Mouse (Mus musculus) spleen, adult 12 weeks (tissue): ENCODE data around the gene Kirrel3.

Source experiments
- DNase-seq: peaks from one replicate; pipeline ENCODE4 v3.0.0; 2022; ENCODE audit warnings: low spot score

Kirrel3 gene

GRCm38 (mm10) chr9:34825402-34826008 is 339.8 kb downstream of the Kirrel3 start:
- no peak for DNase-seq

DNA sequence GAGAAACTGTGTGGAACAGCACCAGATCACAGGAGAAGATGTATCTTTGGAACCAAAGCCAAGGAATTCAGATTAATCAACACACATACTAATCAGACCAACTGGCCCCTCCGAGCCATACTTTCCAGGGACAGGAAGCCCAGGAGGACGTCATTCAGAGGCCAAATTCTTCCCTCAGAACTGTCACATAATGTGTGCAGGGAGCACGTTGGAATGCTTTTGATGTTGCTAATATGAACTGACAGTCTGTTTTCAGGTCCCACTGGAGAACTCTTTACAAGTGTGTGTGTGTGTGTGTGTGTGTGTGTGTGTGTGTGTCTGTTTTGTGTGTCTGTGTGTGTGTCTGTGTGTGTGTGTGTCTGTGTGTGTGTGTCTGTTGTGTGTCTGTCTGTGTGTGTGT is 345.0 kb downstream of the Kirrel3 start:
- no peak for DNase-seq

DNA sequence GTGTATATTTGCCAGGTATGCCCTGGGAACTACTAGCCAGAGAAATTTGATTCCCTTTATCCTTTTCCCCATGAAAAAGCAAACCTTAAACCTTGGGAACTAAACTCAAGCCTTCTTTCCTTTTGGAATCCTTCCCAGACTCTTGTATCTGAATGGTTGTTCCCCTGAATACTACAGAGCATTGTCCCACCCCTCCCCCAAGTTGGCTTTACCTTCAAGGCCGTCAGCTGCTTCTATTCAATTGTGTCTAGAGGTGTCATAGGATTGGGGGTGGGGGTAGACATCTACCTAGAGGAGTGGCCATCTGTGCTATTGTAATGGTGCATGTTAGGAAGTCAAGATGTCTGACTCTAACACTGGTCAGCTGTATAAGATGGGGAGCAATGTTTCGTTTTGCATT is 351.1 kb downstream of the Kirrel3 start:
- DNase-seq: no peak

- no peak for DNase-seq
These were observed 352.2 kb downstream of the Kirrel3 start for GRCm38 (mm10) chr9:34837700-34838462.

GRCm38 (mm10) chr9:34843275-34843965 is 357.7 kb downstream of the Kirrel3 start:
- no peak for DNase-seq

DNA sequence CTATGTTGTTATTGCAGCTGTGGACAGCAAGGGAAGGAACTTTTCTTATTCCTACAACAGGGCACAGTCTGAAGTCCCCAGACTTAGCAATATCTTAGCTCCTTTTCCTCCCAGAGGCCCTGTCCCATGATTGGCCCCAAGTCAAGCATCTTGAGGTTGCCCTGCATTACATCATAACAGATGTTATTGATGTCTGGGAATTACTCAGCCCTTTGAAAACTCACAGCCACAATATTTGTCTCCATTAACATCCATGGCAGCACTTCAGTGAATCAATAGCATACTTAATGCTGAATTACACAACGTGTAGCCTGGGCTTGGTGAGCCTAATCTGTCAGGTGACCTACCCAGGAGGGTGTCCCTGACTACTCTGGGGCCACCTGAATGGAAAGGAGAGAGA is 360.7 kb downstream of the Kirrel3 start:
- DNase-seq: no peak

DNA sequence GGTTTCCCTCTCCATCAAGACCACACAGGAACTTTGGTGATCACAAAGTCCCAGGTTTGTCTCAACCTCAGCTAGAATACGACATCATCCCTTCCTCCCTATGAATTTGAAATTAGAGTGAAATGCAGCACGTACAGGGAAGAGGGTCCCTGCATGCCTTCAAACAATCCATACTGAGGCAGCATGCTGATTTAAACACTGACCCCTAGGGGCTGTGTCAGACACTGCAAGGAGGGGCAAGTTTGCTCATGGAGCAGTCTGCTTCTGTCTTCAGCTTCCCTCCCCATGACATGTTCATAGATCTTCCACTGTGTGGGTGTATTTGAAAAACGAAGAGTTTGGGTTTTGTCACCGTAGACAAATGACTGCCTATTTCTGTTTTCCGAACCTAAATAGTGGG is 362.0 kb downstream of the Kirrel3 start:
- DNase-seq: no peak

DNA sequence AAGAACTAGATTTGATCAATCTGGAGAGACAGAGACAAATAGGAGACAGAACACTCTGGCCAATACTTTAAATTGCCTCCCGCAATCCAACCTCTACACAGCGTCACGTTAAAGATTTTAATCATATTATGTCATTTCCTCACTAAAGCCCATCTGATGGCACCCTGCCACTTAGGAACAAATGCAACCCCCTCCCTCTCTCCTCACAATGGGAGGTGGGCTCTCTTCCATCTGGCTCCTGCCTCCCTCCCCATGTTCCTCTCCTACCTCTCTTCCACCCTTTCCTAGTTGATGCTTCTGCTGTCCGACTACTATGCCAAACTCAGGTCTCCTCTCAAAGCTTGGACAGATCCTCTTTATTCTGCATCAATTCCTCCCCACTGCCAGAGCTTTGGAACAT is 365.4 kb downstream of the Kirrel3 start:
- no peak for DNase-seq

DNA sequence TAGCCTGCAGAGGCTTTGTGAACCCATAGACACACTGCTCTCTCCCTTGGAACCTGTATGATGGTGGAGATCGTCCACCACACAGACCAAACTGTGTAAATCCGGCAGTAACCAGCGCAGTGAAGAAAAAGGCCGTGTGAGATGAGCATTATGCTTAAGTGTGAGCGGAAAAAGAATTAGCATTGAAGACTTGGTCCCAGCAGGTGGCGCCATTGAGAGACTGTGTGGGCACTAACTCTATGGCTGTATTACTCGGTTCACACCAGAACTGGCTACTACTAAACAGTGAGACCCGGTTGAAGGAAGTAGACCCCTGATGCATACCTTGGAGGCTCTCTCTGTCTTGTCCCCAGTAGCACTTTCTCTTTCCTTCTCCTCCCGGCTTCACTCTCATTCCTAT is 371.9 kb downstream of the Kirrel3 start:
- DNase-seq: no peak

GRCm38 (mm10) chr9:34858071-34858470 is 372.4 kb downstream of the Kirrel3 start:
- no peak for DNase-seq

DNA sequence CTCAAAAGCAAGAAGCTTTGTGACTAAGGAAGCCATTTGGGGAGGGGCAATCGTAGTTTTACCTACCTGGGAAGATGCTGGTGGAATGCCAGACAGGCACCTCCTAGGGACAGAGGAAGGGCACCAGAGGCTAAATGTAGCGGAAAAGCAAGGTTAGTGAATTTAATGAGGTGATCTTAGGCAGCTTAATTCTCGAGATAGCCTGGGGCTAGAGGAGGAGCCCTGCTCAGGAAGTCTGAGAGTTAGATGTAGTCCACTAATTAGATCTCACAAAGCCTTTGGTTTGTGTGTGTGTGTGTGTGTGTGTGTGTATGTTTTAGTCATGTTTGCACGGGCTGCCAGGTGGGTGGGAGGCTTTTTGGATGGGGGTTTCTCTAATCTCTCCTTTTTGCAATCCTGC is 375.2 kb downstream of the Kirrel3 start:
- no peak for DNase-seq

GRCm38 (mm10) chr9:34861775-34862174 is 376.1 kb downstream of the Kirrel3 start:
- DNase-seq: no peak

GRCm38 (mm10) chr9:34865606-34866005 is 379.9 kb downstream of the Kirrel3 start:
- no peak for DNase-seq

- DNase-seq: no peak
These were observed 385.7 kb downstream of the Kirrel3 start for GRCm38 (mm10) chr9:34871316-34871966.

- DNase-seq: no peak
These were observed 389.5 kb downstream of the Kirrel3 start for GRCm38 (mm10) chr9:34875238-34875637.

- DNase-seq: no peak
These were observed 391.5 kb downstream of the Kirrel3 start for GRCm38 (mm10) chr9:34877186-34877585.

GRCm38 (mm10) chr9:34877799-34878198 is 392.1 kb downstream of the Kirrel3 start:
- no peak for DNase-seq

GRCm38 (mm10) chr9:34881750-34882149 is 396.1 kb downstream of the Kirrel3 start:
- no peak for DNase-seq

DNA sequence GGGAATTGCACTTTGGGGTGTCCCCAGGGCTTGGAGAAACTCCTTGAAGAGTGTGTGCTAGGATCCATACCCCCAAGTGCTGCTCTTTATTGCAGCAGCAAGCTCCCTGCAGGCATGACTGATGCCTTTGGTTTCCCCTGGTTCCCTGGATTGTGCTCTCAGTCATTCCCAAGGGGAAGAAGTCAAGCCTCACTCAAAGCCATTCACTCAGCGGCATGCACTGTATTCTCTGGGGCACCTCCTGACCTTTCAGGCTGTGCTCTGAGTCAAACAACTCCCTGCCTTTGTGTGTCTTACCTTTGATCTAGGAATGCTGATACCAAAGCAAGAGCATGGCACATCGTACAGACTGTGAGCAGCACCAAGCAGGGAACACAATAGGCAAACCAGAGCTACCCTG is 396.5 kb downstream of the Kirrel3 start:
- no peak for DNase-seq

DNA sequence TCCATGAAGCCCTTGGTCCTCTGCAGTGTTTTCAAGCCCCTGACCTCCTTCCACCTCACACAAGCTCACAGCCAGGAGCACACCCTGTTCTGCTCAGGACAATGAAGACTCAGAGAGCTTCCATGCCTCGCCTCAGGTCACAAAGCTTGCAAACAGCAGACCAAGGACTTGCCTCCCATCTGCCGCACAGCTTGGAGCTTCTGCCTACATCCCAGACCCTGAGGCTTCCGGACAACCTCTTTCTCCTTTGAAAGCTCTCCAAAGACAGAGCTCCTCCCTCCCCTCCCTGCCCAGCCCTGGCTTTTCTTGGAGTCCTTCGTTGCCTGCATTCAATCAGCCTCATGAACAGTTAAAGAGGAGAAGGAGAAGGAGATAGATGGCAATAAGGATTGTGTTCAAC is 397.4 kb downstream of the Kirrel3 start:
- no peak for DNase-seq

DNA sequence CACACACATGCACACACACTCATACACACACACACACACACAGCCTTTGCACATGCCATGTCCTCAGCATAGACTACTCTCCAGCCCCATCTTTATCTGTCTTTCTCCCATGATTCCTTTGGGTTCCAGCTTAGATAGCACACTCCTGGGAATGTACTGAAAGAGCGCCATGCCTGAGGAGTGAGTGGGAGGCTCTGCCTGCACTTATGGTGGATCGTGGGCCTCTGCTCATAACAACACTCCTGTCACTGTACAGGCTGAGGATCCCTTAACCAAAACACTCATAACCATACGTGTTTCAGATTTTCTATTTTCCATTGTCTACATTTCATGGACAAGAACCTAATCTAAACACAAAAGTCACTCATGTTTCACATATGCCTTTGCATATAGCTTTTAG is 398.6 kb downstream of the Kirrel3 start:
- DNase-seq: no peak

DNA sequence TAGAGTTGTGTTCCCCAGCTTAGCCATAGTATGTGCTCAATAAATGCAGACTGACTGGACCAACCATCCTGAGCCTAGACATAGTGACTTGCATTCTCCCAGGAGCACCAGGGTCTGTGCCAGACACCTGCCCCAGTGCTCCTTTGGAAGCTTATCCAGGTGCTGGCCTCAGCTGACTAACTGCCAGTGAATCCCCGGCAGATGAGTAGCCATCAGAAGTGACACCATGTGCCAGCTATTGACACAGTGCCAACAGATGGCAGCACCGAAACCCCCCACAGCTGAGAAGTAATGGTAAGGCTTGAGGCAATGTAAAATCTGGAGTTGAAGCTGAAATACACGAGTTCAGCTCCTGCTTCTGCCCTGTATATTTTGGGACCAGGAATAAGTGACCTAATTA is 399.2 kb downstream of the Kirrel3 start:
- no peak for DNase-seq

- no peak for DNase-seq
These were observed 401.1 kb downstream of the Kirrel3 start for GRCm38 (mm10) chr9:34886746-34887145.
